Mouse (Mus musculus): ENCODE measurements at regions not wholly inside any gene's neighbourhood (a gene's known extent, or its start where the extent isn't known, plus 50 kb on each side); places are given as distances from the start of the nearest gene placed in this dataset.

- DNase-seq (ENCODE audit: low spot score): no peak
Measured at GRCm38 (mm10) chr11:112121026-112121425, 661.0 kb upstream of the Sox9 start.

- DNase-seq (ENCODE audit: low spot score): no peak
Measured at GRCm38 (mm10) chr11:112121831-112122230, 660.2 kb upstream of the Sox9 start.

- no peak for DNase-seq (ENCODE audit: low spot score)
Measured at GRCm38 (mm10) chr11:112125249-112125933, 656.6 kb upstream of the Sox9 start.

- DNase-seq (ENCODE audit: low spot score): no peak
Measured at GRCm38 (mm10) chr11:112130090-112130489, 651.9 kb upstream of the Sox9 start.

- no peak for DNase-seq (ENCODE audit: low spot score)
Measured at GRCm38 (mm10) chr11:112137401-112138020, 644.5 kb upstream of the Sox9 start.

GRCm38 (mm10) chr11:112140058-112140457 lies 642.0 kb upstream of the Sox9 start:
- DNase-seq (ENCODE audit: low spot score): no peak

- DNase-seq (ENCODE audit: low spot score): no peak
Measured at GRCm38 (mm10) chr11:112140495-112140894, 641.5 kb upstream of the Sox9 start.

GRCm38 (mm10) chr11:112140912-112141311 lies 641.1 kb upstream of the Sox9 start:
- no peak for DNase-seq (ENCODE audit: low spot score)

GRCm38 (mm10) chr11:112152051-112152450 lies 630.0 kb upstream of the Sox9 start:
- no peak for DNase-seq (ENCODE audit: low spot score)

GRCm38 (mm10) chr11:112153198-112153597 lies 628.8 kb upstream of the Sox9 start:
- no peak for DNase-seq (ENCODE audit: low spot score)

- DNase-seq (ENCODE audit: low spot score): no peak
Measured at GRCm38 (mm10) chr11:112154712-112155319, 627.2 kb upstream of the Sox9 start.

- no peak for DNase-seq (ENCODE audit: low spot score)
Measured at GRCm38 (mm10) chr11:112155339-112155955, 626.6 kb upstream of the Sox9 start.

GRCm38 (mm10) chr11:112163681-112164265 lies 618.3 kb upstream of the Sox9 start:
- no peak for DNase-seq (ENCODE audit: low spot score)

GRCm38 (mm10) chr11:112173585-112173984 lies 608.4 kb upstream of the Sox9 start:
- DNase-seq (ENCODE audit: low spot score): no peak

- no peak for DNase-seq (ENCODE audit: low spot score)
Measured at GRCm38 (mm10) chr11:112175302-112175701, 606.7 kb upstream of the Sox9 start.

- no peak for DNase-seq (ENCODE audit: low spot score)
Measured at GRCm38 (mm10) chr11:112180666-112181065, 601.4 kb upstream of the Sox9 start.

GRCm38 (mm10) chr11:112197620-112198268 lies 584.3 kb upstream of the Sox9 start:
- no peak for DNase-seq (ENCODE audit: low spot score)

GRCm38 (mm10) chr11:112204561-112204960 lies 577.5 kb upstream of the Sox9 start:
- no peak for DNase-seq (ENCODE audit: low spot score)

- peak; percentile 34 for DNase-seq (ENCODE audit: low spot score)
Measured at GRCm38 (mm10) chr11:112209414-112209813, 572.6 kb upstream of the Sox9 start.

GRCm38 (mm10) chr11:112219046-112219720 lies 562.8 kb upstream of the Sox9 start:
- no peak for DNase-seq (ENCODE audit: low spot score)

GRCm38 (mm10) chr11:112234492-112235116 lies 547.4 kb upstream of the Sox9 start:
- DNase-seq (ENCODE audit: low spot score): no peak

All from urinary bladder, postnatal 25 days (tissue).